Mouse (Mus musculus): ENCODE measurements around the gene Gadl1.

Gadl1 gene

DNA sequence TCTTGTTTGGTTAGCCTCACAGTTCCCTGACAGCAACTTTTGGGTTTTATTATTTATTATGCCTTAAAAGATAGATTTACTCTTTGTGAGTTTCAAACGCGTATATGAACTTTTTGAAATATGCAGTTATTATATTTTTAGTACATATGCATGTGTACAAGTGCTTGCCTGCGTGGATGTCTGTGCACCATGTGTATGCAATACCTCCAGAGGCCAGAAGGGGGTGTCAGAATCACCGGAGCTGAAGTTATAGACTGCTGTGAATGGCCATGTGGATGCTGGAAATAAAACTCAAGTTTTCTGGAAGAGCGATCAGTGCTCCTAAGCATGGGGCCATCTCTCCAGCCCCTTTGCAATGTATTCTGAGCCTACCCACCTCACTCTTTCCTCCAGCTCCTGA is 28.7 kb downstream of the Gadl1 start:
- DNase-seq (ENCODE audit: low read depth), result no peak

DNA sequence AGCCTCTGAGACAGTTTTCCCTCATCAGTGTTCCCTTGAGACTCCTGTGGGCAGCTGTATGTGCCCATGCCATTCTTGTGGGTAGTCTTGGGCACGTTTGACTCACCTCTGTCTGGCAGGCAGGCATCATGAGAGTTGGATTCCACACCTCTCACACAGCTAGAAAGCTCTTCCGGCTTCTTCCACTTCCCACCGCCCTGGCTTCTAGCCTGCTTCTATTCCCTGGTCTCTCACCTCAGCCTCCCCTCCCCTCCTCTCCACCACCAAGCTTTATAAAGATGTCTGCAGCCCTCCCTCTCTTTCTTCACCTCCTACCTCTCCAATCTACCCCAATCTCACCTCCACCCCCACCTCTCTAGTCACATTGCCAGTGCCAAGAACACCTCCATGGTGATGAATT is 30.2 kb downstream of the Gadl1 start:
- no peak for DNase-seq (ENCODE audit: low read depth)

GRCm38 (mm10) chr9:115941171-115941570 is 31.9 kb downstream of the Gadl1 start:
- no peak for DNase-seq (ENCODE audit: low read depth)

- no peak for DNase-seq (ENCODE audit: low read depth)
These were observed 33.2 kb downstream of the Gadl1 start for GRCm38 (mm10) chr9:115942486-115942885.

- no peak for DNase-seq (ENCODE audit: low read depth)
These were observed 33.7 kb downstream of the Gadl1 start for GRCm38 (mm10) chr9:115942989-115943388.

DNA sequence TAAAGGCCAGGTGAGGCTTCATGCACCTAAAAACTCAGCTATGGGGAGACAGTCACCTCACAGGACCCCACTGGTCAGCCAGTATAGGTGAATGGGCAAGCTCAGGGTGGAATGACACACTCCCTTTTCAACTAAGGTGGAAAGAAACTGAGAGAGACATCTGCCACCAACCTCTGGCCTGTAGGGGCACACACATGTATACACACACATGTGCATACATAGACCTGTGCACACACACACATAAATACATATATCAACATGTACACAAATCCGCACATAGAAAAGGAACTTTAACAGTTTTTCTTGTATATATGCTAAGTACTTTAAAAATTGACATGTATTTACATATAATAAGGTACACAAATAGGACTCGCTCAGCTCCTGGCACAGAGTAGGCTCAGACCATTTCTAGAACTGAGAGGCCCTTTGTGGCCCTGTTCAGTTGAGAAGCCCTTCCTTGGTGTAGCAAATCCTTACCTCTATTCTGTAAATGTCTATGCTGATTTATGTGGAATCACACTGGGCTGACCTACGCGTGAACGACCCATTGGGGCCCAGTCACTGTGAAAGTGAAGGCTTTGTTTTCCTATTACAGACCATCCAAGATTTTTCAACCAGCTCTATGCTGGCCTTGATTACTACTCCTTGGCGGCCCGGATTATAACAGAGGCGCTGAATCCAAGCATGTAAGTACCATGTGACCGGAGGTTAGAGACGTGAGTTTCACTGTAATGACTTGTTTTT is 34.5 kb downstream of the Gadl1 start:
- no peak for DNase-seq (ENCODE audit: low read depth)

GRCm38 (mm10) chr9:115965056-115965455 is 55.8 kb downstream of the Gadl1 start:
- DNase-seq (ENCODE audit: low read depth), result no peak

- DNase-seq (ENCODE audit: low read depth), result no peak
These were observed 56.9 kb downstream of the Gadl1 start for GRCm38 (mm10) chr9:115966116-115966515.

GRCm38 (mm10) chr9:115966746-115967145 is 57.5 kb downstream of the Gadl1 start:
- no peak for DNase-seq (ENCODE audit: low read depth)

GRCm38 (mm10) chr9:115967638-115968037 is 58.4 kb downstream of the Gadl1 start:
- DNase-seq (ENCODE audit: low read depth), result no peak

DNA sequence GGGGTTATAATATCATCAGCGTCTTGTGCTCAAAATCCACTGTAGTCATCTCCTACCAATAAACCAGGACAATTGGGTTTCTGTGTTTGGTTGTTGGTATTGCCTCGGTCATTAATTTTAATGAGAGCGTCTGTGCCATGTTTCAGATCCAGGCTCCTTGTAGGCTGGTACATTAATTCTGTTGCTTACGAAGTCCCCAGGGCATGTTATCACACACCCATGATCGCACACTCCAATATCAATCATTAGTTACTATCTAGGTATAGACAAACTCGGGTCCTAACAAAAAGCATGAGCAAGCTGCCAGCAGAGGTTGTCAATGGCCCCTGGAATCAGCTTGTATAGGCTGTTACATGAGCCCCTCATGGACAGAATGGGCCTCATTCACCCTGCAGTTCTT is 67.6 kb downstream of the Gadl1 start:
- DNase-seq (ENCODE audit: low read depth), result no peak

GRCm38 (mm10) chr9:115977598-115978240 is 68.5 kb downstream of the Gadl1 start:
- no peak for DNase-seq (ENCODE audit: low read depth)

GRCm38 (mm10) chr9:115978478-115978877 is 69.2 kb downstream of the Gadl1 start:
- DNase-seq (ENCODE audit: low read depth), result no peak

DNA sequence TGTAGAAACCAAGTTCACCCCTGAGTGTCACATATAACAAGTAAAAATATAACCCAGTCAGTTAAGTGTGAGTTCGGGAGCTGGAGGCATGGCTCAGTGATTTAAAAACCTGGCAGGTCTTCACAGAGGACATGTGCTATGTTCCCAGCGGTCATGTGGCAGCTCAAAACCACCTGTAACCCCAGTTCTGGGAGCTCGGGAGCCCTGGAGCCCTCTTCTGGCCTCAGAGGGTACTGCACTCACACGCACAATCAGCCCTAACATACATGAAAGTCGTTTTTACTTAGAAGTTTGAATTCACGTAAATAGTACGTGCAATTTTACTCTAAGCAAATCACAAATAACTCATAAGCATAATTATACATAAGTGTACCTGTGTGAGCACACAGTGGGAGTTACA is 81.4 kb downstream of the Gadl1 start:
- peak; percentile 6 for DNase-seq (ENCODE audit: low read depth)

GRCm38 (mm10) chr9:115994772-115995171 is 85.5 kb downstream of the Gadl1 start:
- no peak for DNase-seq (ENCODE audit: low read depth)

DNA sequence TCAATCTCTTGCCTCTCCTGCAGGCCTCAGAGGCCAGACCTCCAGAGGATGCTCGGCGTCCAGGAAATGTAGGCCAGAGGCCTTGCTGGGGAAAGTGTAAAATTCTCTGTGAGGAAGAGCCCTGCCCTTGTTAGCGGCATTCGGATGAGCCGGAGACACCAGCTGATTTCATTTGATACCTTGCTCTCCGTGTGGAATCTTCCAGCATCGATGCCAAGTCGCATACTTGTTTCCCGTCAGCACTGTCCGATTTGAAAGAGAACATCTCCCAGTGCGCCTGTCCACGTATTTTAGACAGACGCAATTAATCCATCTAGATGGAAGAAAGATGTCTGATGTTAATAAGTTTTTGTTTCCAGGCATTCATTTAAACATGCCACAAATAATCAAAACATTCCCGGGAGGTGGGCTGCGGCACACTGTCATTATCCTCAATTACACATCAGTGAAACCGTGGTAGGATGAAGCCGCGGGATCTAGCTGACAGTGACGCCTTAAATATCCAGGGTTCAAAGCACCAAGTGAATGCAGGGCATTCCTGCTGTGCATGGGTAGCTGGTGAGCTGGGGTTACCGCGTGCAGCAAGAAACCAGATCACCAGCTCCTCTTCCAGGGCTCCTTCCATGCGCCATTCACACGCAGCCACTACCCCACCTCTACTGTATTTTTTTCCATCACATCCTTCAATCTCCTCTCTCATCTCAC is 86.8 kb downstream of the Gadl1 start:
- DNase-seq (ENCODE audit: low read depth), result no peak

- no peak for DNase-seq (ENCODE audit: low read depth)
These were observed 89.1 kb downstream of the Gadl1 start for GRCm38 (mm10) chr9:115998383-115998782.

DNA sequence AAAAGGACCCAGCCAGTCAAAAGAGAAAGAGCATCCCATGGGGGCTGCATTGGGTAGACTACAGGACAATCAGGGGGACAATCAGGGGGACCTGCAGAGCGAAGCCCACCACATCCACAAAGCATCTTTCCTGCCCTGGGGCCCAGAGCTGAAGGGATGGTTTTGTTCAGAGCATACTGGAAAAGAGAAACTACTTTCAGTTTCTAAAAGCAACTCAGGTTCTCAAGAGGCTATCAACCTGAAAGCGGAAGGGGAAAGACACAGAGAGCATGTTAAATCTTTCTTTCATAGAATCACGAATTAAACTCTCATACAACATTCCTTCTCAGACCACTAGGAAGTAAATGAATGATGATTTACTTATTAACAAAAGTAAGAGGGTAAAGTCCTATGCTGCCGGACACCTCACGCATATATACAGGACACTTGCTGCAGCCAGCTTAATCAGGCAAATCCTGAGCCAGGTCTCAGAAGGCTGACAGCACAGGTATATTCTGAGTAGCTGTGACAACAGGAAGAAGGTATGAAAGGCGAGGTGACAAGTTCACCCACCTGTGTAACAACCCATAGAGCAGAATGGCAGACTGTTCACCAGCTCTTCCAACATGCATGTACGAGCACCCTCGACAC is 90.2 kb downstream of the Gadl1 start:
- no peak for DNase-seq (ENCODE audit: low read depth)

DNA sequence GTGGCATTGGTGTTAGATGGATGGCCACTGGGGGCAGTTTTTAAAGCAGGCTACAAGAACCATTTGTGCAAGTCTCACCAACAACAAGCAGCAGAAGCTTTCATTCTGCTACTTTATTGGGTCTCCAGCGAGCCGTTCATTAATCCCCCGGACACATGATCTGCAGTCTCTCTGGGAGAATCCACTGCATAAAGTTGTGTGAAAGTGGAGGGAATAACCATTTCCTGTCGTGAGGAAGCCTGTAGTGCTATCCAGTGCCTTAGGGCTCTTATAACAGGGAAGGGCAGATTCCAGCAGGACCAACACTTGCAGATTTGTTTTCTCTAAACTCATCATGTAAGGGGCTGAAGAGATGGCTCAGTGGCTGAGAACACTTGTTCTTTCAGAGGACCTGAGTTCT is 104.7 kb downstream of the Gadl1 start:
- no peak for DNase-seq (ENCODE audit: low read depth)

DNA sequence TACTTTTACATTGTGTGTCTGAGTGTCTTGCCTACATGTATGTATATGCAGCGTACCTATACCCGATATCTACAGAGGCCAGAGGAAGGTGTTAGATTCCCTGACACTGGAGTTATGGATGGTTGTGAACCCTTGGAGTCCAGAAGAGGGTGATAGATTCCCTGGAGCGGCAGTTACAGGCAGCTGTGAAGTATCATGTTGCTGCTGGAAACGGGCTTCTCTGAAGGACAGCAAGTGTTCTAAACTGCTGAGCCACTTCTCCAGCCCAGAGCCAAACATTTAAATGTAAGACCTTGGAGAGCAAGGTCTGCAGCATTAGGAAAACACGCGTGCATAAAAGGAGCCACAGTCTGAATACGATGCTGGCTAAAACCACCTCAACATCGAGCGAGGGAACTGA is 107.0 kb downstream of the Gadl1 start:
- DNase-seq (ENCODE audit: low read depth), result no peak

- DNase-seq (ENCODE audit: low read depth), result no peak
These were observed 107.8 kb downstream of the Gadl1 start for GRCm38 (mm10) chr9:116017091-116017490.

GRCm38 (mm10) chr9:116018586-116018985 is 109.3 kb downstream of the Gadl1 start:
- DNase-seq (ENCODE audit: low read depth), result no peak

GRCm38 (mm10) chr9:116025371-116025770 is 116.1 kb downstream of the Gadl1 start:
- DNase-seq (ENCODE audit: low read depth), result peak; percentile 11
